Mouse (Mus musculus) urinary bladder, postnatal 36 days (tissue): ENCODE measurements around the gene Ksr1.
A peak's percentile ranks its signal among the peaks of the same experiment; 100 is the strongest.

Source experiments
- DNase-seq, 2 experiments: peaks; one replicate each; pipeline ENCODE4 v3.0.0; 2022; ENCODE audit warnings: low spot score in 2 of 2, mixed read lengths in 1 of 2

Ksr1 gene

DNA sequence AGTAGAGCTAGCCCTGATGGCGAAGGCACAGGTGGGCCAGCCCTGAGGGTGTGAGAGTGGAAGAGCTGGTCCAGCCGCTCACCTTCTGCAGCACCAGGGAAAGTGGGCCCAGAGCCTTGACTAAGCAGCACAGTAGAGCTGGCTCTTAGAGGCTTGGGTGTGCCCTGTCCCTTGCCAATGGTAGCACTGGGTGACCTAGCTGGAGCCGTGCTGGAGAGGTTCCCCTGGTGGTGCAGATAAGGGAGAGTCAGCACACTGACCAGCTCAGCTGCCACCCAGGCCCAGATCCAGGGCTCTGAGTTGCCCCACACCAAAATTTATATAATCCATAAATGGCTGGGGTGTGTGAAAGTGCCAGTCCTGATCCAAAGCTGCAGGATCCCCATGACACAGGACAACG, 79.0 kb downstream of the Ksr1 start:
- DNase-seq: no peak

DNA sequence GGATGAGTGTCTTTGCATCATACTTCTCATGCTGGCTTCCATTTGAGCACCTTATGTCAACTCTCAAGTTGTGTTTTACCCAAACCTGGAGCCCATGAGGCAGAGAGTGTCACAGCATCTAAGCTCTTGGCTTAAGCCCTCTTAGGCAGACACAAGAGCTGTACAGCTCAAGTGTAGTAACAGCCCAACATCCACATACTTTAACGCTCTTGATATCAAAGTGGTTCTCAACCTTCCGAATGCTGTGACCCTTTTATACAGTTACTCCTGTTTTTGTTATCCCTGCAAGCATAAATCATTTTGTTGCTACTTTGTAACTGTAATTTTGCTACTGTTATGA, 80.0 kb downstream of the Ksr1 start:
- DNase-seq: no peak

DNA sequence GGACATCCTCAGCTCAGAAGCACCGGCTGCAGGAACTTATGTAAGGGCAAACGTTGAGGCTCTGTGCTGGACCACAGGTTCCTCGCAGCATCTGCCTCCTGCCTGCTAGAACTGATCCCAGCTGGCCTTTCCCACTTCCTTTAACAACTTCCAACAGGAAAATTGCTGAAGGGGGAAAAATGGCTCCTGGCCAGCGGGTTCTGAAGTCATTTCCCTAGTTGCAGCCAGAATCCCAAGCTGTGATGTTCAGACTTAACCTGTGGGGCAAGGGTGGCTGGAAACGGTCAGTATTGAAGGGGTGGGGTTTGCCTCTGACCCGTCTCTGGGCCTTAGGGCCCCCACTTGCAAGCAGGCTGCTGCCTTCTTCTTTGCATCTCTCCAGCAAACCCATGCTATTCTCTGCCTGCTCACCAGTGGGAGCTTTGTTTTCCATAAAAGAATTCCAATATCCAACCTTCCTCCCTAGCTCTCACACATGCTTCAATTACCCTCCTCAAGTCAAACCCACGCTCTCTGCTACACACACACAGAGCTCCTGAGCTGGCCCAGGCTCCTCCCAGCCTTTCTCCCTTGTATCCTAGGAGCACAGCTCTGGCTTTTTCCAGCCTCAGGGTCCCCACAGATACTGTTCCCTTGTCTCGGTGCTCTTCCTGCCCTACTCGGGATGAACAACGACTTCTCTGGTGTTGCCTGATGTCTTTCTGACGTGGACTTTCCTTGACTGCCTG, 80.6 kb downstream of the Ksr1 start:
- DNase-seq: peak in 1 of 2 experiments; percentile 49

DNA sequence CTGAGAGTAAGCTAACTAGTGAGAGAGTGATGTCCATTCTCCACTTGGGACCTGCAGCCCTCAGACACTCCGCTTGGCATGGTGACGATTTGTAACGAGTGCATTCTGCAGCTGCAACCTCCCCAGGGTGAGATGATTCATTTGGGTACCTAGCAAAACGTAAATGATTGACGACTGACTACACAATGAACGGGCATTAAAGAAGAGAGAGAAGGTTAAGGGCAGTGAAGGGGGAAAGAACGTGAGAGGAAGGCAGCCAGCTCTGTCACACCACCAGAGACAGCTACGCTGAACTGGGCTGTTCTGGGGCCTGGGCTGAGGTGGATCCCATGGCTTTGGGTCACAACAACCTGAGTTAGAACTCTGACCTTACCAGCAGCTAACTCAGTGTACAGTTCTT, 81.9 kb downstream of the Ksr1 start:
- no peak for DNase-seq

DNA sequence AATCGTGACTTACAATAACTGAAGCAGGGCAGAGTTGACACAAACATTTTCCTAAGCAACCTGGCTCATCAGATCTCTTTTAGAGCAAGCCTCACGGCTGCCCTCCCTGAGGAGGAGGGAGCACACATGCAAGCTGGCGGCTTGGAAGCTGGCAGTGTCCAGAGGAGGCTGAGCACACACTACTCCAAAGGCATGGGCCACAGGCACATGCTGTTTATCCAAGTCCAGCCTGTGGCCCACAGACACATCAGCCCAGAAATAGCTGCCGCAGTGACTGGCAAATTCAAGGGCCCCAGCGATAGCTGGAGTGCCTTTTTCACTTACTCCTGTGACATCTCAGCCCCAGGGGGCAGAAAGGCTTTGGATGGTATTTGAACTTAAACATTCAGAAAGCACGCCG, 82.6 kb downstream of the Ksr1 start:
- DNase-seq: no peak

DNA sequence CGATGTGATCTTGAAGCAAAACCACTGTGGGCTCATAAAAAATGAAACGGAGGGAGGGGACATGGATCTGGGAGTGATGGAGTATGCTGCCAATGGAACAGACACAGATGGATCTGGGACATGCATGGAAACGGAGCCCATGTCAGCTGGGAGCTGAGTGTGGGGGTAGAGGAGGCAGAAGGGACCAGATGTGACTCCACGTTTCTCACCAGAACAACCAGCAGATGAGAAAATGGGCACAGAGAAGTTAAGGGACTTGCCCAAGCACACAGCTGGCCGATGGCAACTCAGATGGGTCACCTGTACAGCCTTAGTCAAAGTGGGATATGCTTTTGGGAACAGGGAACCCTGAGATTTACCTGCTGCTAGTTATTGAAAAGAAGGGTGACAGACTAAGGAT, 83.3 kb downstream of the Ksr1 start:
- no peak for DNase-seq

DNA sequence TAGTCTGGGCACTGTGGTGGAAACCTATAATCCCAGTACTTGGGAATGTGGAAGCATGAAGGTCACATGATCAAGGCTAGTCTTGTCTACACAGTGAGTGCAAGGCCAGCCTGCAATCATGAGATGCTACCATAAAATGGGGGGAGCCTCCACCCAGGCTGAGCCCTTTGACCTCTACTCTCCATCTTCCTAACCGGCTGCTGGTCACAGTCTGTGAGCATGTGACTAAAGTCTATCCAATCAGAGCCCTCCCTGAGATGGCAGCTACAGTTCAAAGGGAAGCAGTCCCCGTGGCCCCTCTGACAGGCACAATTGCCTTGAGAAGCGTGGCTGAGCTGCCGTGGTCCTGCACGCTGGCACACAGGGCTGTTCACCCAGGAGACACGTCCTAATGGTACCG, 84.4 kb downstream of the Ksr1 start:
- no peak for DNase-seq

DNA sequence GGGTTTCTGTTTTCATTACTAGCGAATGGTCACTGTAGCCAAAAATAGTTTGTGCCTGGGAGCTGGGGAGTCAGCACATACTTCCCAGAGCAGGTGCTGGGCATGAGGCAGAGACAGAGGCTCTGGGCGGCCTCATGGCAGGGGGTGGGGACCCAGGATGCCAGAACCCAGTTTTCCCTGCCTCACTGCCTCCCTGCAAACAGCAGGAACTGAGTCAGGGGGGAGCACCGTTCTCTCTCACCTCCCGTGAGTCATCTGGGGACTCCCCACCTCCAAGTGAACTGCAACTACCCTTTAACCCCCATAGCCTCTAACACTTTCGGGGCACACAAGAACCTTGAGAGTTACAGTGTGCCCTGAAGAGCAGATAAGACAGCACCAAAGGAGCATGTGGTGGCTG, 86.4 kb downstream of the Ksr1 start:
- no peak for DNase-seq

DNA sequence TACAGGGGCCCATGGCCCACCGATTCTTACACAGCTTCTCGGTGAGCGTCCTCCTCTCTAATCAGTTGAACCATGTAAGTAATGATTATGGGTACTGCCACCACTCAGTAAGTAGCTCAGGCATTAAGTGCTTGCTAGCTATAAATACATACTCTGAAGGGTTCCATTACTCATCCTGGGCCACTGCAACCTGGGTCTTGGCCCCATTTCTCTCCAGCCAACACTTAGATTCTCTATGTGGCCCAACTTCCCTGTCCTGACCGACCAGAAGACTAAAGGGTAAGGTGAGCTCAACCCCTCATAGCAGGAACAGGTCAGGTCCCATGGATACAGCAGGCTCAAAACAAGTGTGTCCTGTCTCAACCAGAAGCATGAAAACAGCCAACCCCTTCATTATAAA, 87.1 kb downstream of the Ksr1 start:
- DNase-seq: no peak

DNA sequence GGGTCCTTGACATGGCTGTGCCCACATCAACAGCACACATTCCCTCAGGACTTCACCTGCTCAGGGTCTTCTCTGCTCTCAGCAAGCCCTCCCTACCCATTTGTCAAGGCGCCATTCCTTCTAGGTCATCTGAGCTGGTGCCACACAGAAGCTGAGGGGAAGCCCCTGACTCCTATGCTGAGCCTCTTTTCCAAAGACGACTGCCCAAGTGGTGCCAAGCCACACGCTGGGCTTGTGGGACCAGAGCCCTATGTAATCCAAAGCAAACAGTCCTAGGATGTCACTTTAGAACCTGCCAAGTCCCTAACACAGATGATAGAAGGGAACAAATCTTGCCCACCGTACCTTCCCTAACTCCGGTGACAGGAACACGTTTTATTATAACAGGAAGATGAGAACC, 87.6 kb downstream of the Ksr1 start:
- no peak for DNase-seq

DNA sequence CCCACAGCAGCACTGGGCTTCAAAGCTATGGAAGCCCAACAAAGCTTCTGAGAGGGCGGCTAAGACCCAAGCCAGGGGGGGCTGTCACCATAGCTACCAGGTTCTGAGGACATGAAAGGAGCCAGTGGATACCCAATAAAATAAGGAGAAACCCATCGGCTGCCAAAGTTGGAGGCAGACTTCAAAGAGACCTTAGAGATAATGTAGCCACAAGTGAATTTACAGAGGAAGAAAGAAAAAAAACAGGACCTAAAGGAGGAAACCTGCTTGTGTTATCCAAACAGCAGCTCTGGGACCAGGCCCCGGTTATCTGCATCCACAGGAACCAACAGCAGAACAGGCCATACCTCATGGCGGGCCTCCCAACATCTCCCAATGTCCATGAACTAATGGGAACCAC, 88.4 kb downstream of the Ksr1 start:
- DNase-seq: no peak

DNA sequence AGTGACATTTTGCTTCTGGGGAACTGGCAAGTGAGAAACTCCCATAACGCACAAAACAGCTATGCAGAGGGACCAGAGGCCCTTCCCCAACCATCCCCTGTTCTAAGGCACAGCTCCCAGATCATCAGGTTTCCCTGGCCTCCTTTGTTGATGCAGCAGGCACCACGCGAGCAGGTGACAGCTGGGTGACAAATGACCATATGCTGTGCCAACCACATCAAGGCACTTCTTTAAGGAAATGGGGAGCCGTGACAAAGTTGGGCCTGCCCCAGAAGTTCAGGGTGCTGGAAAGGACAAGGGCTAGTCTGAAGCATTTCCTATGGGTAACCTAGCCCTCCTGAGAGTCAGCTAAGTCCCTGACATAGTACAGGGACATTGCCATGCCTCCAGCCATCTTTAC, 89.3 kb downstream of the Ksr1 start:
- no peak for DNase-seq

DNA sequence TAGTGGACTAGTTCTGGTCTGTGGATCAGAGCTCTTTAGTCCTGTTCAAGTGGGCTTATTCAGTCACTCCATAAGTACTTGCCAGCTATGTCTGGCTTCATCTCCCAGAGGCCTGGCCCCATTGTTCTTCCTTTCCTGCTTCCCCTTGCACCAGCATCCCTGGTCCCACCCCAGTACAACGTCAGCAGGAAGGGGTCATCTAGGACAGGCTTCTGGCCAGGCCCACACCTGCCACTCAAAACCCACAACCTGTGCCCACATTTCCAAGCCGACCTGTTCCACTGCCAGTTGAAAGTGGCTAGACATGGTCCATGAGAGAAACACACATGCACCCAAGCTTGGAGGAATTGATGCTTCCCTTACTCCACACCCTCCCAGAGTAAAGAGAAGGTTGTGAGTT, 90.2 kb downstream of the Ksr1 start:
- no peak for DNase-seq

DNA sequence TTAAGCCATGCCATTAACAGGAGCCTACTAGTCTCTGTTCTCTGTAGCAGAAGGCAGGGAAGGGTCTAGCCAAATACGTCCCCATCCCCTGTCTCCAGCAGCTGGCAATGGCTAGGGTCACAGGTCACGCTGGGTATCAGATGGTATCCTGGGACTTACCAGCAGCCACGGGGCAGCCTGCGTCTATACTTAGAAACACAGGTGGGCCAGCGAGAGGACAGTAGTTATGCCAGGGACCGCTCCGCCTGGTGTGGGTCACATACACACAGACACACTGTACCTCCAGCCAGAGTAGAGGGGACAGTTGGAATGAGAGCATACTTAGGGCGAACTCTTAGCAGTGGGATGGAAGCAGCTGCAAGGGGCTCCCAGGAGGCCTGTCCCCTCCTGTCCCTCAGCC, 91.0 kb downstream of the Ksr1 start:
- no peak for DNase-seq

DNA sequence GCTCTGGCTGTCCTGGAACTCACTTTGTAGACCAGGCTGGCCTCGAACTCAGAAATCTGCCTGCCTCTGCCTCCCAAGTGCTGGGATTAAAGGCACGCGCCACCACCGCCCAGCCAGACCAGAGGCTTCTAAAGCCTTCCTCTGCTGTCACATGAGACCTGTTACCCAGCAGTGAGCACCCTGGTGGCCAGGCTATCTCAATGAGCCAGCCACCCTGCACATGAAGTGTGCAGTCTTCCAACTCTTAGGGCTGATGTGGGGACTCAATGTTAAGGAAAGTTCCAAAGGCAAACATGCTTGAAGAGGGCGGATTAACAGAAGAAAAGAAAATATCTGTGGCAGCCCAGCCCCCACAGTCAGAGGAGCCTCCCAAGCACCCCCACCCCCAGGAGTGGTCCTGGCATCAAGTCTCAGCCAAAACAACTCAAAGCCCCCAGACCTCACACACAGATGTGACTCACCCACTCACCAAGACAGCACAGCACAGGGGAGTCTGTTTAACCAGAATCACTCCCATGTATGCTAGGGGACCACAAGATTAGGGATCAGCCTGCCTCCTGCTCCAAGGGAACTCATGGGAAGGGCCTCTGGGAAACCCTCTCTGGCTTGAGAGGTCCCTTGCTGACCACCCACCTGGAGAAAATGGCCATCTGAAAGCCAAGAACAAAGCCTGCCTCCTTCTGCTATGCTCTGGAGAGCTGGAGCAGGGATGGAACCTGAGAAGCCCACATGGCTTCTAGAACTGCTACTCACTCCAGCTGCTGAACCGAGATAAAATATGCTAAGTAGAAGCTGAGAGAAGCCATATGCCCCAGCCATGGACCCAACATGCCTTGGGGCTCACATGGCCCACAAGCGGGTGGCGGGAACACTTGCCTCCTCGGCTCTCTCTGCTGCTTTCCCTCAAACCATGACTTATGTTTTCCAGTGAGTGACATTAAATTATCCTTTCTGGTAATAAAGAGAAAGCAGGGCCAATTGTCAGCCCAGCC, 91.8 kb downstream of the Ksr1 start:
- DNase-seq: no peak

DNA sequence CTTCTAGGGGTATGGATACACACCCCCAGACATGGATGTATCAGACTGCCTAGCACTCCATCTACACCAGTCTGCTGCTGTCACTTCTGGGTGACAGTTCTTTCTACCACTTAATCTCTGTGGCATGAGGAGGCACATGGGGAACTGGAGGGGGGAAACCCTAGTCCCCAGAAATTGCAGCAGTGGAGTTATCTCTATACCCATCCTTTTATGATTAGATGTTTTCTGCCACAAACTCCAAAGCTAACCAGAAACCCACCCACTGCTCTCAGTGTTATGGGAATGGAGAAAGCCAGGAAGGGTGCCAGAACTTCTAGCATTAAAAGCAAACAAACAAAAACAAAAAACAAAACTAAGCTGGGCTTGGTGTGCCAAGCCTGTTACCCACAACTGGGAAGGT, 92.8 kb downstream of the Ksr1 start:
- DNase-seq: no peak

DNA sequence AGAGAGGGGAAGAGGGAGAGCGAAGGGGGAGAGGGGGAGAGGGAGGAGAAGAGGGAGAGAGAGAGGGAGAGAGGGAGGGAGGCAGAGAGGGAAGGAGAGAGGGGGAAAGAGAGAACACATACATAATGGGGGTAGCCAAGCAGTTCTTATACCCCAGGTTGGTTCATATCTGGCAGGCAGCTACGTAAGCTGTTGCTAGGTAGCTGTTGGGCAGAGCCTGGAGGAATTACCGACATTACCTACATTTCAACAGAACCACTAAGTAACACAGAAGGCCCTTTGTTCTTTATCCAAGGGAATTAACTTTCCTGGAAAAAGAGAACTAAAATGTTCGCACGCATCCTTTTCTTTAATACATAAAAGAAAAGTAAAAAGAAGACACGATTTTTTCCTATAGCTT, 93.4 kb downstream of the Ksr1 start:
- DNase-seq: no peak

DNA sequence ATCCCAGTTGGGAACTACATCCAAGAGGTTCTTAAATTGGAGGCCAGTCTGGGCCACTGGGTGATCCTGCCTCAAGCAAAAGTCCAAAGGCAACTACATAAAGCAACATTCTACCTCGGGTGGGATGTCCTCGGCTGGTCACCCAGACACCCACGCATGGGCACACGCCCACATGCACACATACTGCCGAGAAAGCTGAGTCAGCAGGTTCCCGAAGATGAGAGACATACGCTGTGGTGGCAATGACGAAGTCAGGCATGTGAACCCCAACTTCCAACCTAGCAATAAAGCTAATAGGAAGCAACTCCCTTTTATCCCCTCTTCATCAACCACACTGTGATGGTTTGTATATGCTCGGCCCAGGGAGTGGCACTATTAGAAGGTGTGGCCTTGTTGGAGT, 94.7 kb downstream of the Ksr1 start:
- DNase-seq: no peak

DNA sequence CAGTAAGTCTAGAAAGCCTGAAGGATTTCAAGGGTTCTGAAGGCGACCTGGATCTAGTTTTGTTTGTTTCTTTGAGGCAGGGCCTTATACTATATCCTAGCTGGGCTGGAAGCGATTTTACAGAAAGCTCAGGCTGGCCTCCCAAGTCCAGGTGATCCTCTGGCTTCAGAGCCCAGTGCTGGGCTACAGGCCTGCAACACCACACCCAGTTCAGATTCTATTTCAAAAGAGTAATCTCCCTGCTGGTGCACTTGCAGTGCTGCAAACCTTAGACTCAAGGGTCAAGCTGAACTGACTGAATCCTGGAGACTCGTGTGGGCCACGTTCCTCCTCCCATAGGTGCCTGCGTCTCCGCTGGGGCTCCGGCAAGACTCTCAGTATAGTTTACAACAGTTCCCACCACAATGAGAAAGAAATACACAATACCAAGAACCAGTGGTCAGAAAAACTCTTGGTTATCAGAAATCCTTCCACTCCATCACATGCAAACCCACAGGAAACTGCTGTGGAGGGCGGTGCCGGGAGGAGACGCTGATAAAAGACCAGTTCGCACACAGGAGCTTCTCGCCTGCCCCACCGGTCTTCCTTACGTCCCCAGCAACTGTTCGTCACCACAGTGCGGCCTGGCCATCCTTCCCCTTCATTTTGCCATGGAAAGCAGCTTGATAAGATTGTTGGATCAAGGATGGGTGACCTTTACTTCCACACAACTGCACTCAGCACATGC, 95.3 kb downstream of the Ksr1 start:
- DNase-seq: no peak

DNA sequence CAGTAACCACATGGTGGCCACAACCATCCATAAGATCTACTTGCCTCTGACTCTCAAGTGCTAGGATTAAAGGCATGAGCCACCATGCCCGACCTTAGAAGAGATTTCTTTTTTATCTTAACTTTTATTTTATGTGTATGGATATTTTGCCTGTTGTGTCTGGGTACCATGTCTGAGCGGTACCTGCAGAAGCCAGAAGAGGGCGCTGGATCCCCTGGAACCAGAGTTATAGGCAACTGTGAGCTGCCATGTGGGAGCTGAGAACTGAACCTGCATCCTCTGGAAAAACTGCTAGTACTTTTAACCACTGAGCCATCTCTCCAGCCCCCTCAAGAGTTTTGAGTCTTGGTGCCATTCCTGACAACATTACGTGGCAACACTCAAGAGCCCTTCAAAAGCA, 97.3 kb downstream of the Ksr1 start:
- DNase-seq: no peak

DNA sequence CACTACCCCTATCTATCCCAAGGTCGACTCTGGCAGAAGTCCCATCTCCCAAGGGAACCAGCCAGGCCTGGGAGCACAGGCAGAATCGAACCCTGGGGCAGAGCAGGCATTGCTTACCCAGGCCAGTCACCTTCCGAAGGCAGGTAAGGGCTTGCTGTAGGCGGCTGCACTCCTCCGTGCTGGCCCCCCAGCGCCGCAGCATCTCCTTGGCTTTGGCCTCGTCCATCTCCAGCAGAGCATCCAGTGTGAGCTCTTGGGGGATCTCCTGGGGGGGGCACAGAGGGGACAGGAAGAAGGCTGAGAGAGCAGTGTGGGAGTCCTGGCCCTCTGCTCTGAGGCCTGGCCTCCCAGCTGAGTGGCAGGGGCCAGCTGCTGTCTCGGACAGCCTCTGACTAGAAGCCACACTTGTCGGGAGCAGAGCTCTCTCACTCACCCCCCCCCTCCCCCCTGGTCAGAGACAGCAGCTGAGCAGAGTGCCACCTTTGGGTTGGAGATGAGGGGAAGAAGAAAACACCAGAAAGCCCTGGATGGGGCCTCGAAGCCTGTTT, 99.0 kb downstream of the Ksr1 start:
- DNase-seq: no peak

DNA sequence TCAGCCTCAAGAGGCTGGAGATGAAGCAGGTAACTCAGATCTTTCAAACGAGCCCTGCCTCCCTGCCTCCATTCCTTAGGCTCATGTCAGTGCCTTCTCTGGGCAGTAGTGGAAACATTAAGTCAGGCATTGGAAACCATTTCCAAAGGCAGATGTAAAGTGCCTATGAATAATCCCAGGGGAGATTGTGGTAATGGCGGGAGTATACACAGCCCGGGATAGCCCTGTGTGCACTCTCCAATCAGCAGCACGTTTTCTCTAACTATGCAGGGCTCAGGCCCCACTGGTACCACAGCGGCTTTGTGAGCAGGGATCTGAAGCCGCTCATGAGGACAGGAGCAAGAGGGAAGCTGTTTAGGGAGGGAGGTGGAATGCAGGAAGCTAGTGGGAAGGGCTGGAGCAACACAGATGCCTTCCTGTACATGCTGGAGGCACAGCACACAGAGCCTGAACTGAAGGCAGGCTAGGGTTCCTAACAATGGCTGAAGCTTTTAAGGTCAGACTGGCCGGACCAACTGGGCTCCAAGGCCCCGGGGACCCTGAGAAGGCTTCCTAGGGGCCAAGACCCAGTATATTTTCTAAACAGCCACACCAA, 99.5 kb downstream of the Ksr1 start:
- DNase-seq: no peak
